In genomic region chr6:124704417-124704816, GRCm38 (mm10) we compare ENCODE assay signal across 1 mouse cellular context.
TF ChIP-seq lines count a peak whose summit lies in the region.

No protein-coding gene starts in this region.

TF ChIP-seq in MEL, 35 proteins besides CTCF, POLR2A, EP300 and RAD21 (continued from another document):
- TF ChIP-seq GATA1 (IDR thresholded peaks at IDR 0.05; ENCODE audit: low read depth, low read length) (peak; percentile 56; the same call in 1 of the 2 replicates), SMC3 (IDR thresholded peaks at IDR 0.05; ENCODE audit: low read depth, low read length) (peak; percentile 19), MEF2A (IDR thresholded peaks at IDR 0.05; ENCODE audit: extremely low read depth, insufficient replicate concordance, low read depth, low read length, poor library complexity, severe bottlenecking) (no peak), ZMIZ1 (IDR thresholded peaks at IDR 0.05; ENCODE audit: low read depth, low read length) (peak; percentile 76; the same call in 1 of the 2 replicates), ZC3H11A (IDR thresholded peaks at IDR 0.05; ENCODE audit: low read depth, low read length) (no peak), ELF1 (IDR thresholded peaks at IDR 0.05; ENCODE audit: low read depth, low read length) (0 out of 2 replicates have a peak, but pooled peaks have one; percentile 27), MXI1 (IDR thresholded peaks at IDR 0.05; ENCODE audit: low read depth, low read length) (no peak), UBTF (IDR thresholded peaks at IDR 0.05; ENCODE audit: borderline replicate concordance, insufficient read depth, low read depth, low read length) (no peak), MYC (IDR thresholded peaks at IDR 0.05; ENCODE audit: low read depth, low read length) (no peak)
TF ChIP-seq in MEL: peak in this region for 5.
